Mouse (Mus musculus): ENCODE measurements at regions not wholly inside any gene's neighbourhood (a gene's known extent, or its start where the extent isn't known, plus 50 kb on each side); places are given as distances from the start of the nearest gene placed in this dataset.

- Histone ChIP-seq H3K4me1 (replicated peaks; ENCODE audit: low read depth, low read length) (no peaks in the 10 kb centered on the region), H3K27me3 (ENCODE audit: insufficient read depth, low read length) (no peaks in the 10 kb centered on the region), H3K36me3 (ENCODE audit: insufficient read depth, low read length) (no peaks in the 10 kb centered on the region), H3K4me3 (replicated peaks; ENCODE audit: low read length) (no peak overlapping the region), H3K9me3 (ENCODE audit: low read length) (no peaks in the 10 kb centered on the region)
- TF ChIP-seq NANOG (IDR thresholded peaks at IDR 0.05; ENCODE audit: borderline replicate concordance, low read length) (no peak), POU5F1 (IDR thresholded peaks at IDR 0.05; ENCODE audit: borderline replicate concordance, low read length) (no peak), CTCF (conservative IDR thresholded peaks at IDR 0.05; ENCODE audit: low read length) (no peak)
Observed at GRCm38 (mm10) chr1:126898484-126898883, 67.9 kb upstream of the Nckap5 start.

GRCm38 (mm10) chr1:126896895-126897294 lies 66.3 kb upstream of the Nckap5 start:
- no peak overlapping the region for H3K4me3 ChIP-seq (replicated peaks; ENCODE audit: low read length)

GRCm38 (mm10) chr1:126880801-126881200 lies 50.2 kb upstream of the Nckap5 start:
- Histone ChIP-seq H3K36me3 (ENCODE audit: insufficient read depth, low read length) (no peaks in the 10 kb centered on the region), H3K27me3 (ENCODE audit: insufficient read depth, low read length) (no peaks in the 10 kb centered on the region), H3K4me1 (replicated peaks; ENCODE audit: low read depth, low read length) (no peaks in the 10 kb centered on the region), H3K9me3 (ENCODE audit: low read length) (no peaks in the 10 kb centered on the region), H3K4me3 (replicated peaks; ENCODE audit: low read length) (no peak overlapping the region)
- TF ChIP-seq NANOG (IDR thresholded peaks at IDR 0.05; ENCODE audit: borderline replicate concordance, low read length) (no peak), POU5F1 (IDR thresholded peaks at IDR 0.05; ENCODE audit: borderline replicate concordance, low read length) (no peak), CTCF (conservative IDR thresholded peaks at IDR 0.05; ENCODE audit: low read length) (no peak)

More at GRCm38 (mm10) chr1:126896895-126897294, 66.3 kb upstream of the Nckap5 start:
- TF ChIP-seq POU5F1 (IDR thresholded peaks at IDR 0.05; ENCODE audit: borderline replicate concordance, low read length) (no peak), CTCF (conservative IDR thresholded peaks at IDR 0.05; ENCODE audit: low read length) (no peak), NANOG (IDR thresholded peaks at IDR 0.05; ENCODE audit: borderline replicate concordance, low read length) (no peak)
- Histone ChIP-seq H3K4me1 (replicated peaks; ENCODE audit: low read depth, low read length) (no peaks in the 10 kb centered on the region), H3K9me3 (ENCODE audit: low read length) (peaks cover 4% of the 10 kb centered on the region; the same call in 1 of the 2 replicates), H3K27me3 (ENCODE audit: insufficient read depth, low read length) (no peaks in the 10 kb centered on the region), H3K36me3 (ENCODE audit: insufficient read depth, low read length) (no peaks in the 10 kb centered on the region)
